Mouse (Mus musculus): ENCODE data around the gene Wbp1l. TPM values are rescaled to one million over a fixed set of nuclear protein-coding genes. Genes with fewer than 3 reads are reported as not detected.
"Not testable (repeated sequence)": the region's sequence is repeated elsewhere in the genome, so short reads cannot be mapped to it uniquely, and the experiment has no call there.

Wbp1l gene
- 50.6 and 52.9 TPM in 2 replicates for polyA plus RNA-seq (2011; ENCODE audit: insufficient read length, low read depth, missing spikeins)

GRCm38 (mm10) chr19:46598720-46599252 is at the start of gene Wbp1l:
TSS of gene Wbp1l (plus strand) at chr19:46599084.
- TF ChIP-seq CTCF (IDR thresholded peaks at IDR 0.05; ENCODE audit: borderline replicate concordance, insufficient read depth, low read length) (no peak), POLR2A (IDR thresholded peaks at IDR 0.05; ENCODE audit: low read depth, low read length) (peak; percentile 83)
- Histone ChIP-seq H3K27ac (ENCODE audit: insufficient read depth, low read length) (peak within 1 kb of the TSS; percentile 0; the same call in 1 of the 2 replicates), H3K4me1 (ENCODE audit: control insufficient read depth, insufficient read depth, low read length) (no peaks in the 10 kb centered on the region), H3K4me3 (ENCODE audit: insufficient read depth, low read length) (peak within 1 kb of the TSS; percentile 87)

GRCm38 (mm10) chr19:46550385-46550784 is 48.5 kb upstream of the Wbp1l start:
- TF ChIP-seq CTCF (IDR thresholded peaks at IDR 0.05; ENCODE audit: borderline replicate concordance, insufficient read depth, low read length) (no peak), POLR2A (IDR thresholded peaks at IDR 0.05; ENCODE audit: low read depth, low read length) (no peak)
- Histone ChIP-seq H3K4me3 (ENCODE audit: insufficient read depth, low read length) (no peak overlapping the region), H3K4me1 (ENCODE audit: control insufficient read depth, insufficient read depth, low read length) (no peaks in the 10 kb centered on the region), H3K27ac (ENCODE audit: insufficient read depth, low read length) (no peak overlapping the region)

GRCm38 (mm10) chr19:46552496-46552895 is 46.4 kb upstream of the Wbp1l start:
- TF ChIP-seq CTCF (IDR thresholded peaks at IDR 0.05; ENCODE audit: borderline replicate concordance, insufficient read depth, low read length) = no peak
- TF ChIP-seq POLR2A (IDR thresholded peaks at IDR 0.05; ENCODE audit: low read depth, low read length) = no peak
- Histone ChIP-seq H3K4me1 (ENCODE audit: control insufficient read depth, insufficient read depth, low read length) (no peaks in the 10 kb centered on the region), H3K27ac (ENCODE audit: insufficient read depth, low read length) (no peak overlapping the region), H3K4me3 (ENCODE audit: insufficient read depth, low read length) (no peak overlapping the region)

- Histone ChIP-seq H3K4me1 (ENCODE audit: control insufficient read depth, insufficient read depth, low read length) (no peaks in the 10 kb centered on the region), H3K27ac (ENCODE audit: insufficient read depth, low read length) (no peak overlapping the region), H3K4me3 (ENCODE audit: insufficient read depth, low read length) (no peak overlapping the region)
- TF ChIP-seq CTCF (IDR thresholded peaks at IDR 0.05; ENCODE audit: borderline replicate concordance, insufficient read depth, low read length) (no peak), POLR2A (IDR thresholded peaks at IDR 0.05; ENCODE audit: low read depth, low read length) (no peak)
Measured at GRCm38 (mm10) chr19:46553541-46553955, 45.3 kb upstream of the Wbp1l start.

GRCm38 (mm10) chr19:46558009-46558408 is 40.9 kb upstream of the Wbp1l start:
- Histone ChIP-seq H3K27ac (ENCODE audit: insufficient read depth, low read length) (no peak overlapping the region), H3K4me3 (ENCODE audit: insufficient read depth, low read length) (no peak overlapping the region), H3K4me1 (ENCODE audit: control insufficient read depth, insufficient read depth, low read length) (no peaks in the 10 kb centered on the region)
- TF ChIP-seq CTCF (IDR thresholded peaks at IDR 0.05; ENCODE audit: borderline replicate concordance, insufficient read depth, low read length) = no peak
- TF ChIP-seq POLR2A (IDR thresholded peaks at IDR 0.05; ENCODE audit: low read depth, low read length) = no peak

DNA sequence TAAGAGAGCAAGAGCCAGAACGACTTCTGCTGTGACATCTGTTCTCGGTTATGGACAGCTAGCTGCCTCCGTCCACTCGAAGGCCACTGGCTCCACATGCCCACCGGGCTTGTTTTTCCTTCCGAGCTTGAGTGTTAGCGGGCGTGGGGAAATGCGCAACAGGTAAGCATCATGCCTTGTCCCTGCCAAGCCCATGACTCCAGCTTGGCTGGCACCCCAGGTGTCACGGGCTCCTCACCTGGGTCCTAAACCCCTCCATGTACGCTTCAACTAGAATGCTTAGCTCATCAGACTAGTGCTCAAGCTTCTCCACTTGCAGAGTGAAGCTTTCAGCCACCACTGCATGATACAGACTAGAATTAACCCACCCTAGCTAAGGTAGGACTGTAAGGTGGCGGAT is 40.3 kb upstream of the Wbp1l start:
- H3K27ac ChIP-seq (ENCODE audit: insufficient read depth, low read length) = no peak overlapping the region
- H3K4me3 ChIP-seq (ENCODE audit: insufficient read depth, low read length) = no peak overlapping the region
- TF ChIP-seq POLR2A (IDR thresholded peaks at IDR 0.05; ENCODE audit: low read depth, low read length) (no peak), CTCF (IDR thresholded peaks at IDR 0.05; ENCODE audit: borderline replicate concordance, insufficient read depth, low read length) (no peak)
- no peaks in the 10 kb centered on the region for H3K4me1 ChIP-seq (ENCODE audit: control insufficient read depth, insufficient read depth, low read length)

GRCm38 (mm10) chr19:46562132-46562531 is 36.8 kb upstream of the Wbp1l start:
- TF ChIP-seq CTCF (IDR thresholded peaks at IDR 0.05; ENCODE audit: borderline replicate concordance, insufficient read depth, low read length) (peak; percentile 53; the same call in 1 of the 2 replicates), POLR2A (IDR thresholded peaks at IDR 0.05; ENCODE audit: low read depth, low read length) (no peak)
- H3K4me3 ChIP-seq (ENCODE audit: insufficient read depth, low read length) = no peak overlapping the region
- peak overlapping the region; percentile 38; the same call in 1 of the 2 replicates for H3K27ac ChIP-seq (ENCODE audit: insufficient read depth, low read length)
- no peaks in the 10 kb centered on the region for H3K4me1 ChIP-seq (ENCODE audit: control insufficient read depth, insufficient read depth, low read length)

- Histone ChIP-seq H3K4me1 (ENCODE audit: control insufficient read depth, insufficient read depth, low read length) (no peaks in the 10 kb centered on the region), H3K4me3 (ENCODE audit: insufficient read depth, low read length) (no peak overlapping the region), H3K27ac (ENCODE audit: insufficient read depth, low read length) (peak overlapping the region; percentile 38; the same call in 1 of the 2 replicates)
- TF ChIP-seq POLR2A (IDR thresholded peaks at IDR 0.05; ENCODE audit: low read depth, low read length) (no peak), CTCF (IDR thresholded peaks at IDR 0.05; ENCODE audit: borderline replicate concordance, insufficient read depth, low read length) (no peak)
Measured at GRCm38 (mm10) chr19:46562581-46563515, 36.0 kb upstream of the Wbp1l start.

GRCm38 (mm10) chr19:46563603-46564002 is 35.3 kb upstream of the Wbp1l start:
- TF ChIP-seq POLR2A (IDR thresholded peaks at IDR 0.05; ENCODE audit: low read depth, low read length) (no peak), CTCF (IDR thresholded peaks at IDR 0.05; ENCODE audit: borderline replicate concordance, insufficient read depth, low read length) (no peak)
- Histone ChIP-seq H3K4me3 (ENCODE audit: insufficient read depth, low read length) (no peak overlapping the region), H3K4me1 (ENCODE audit: control insufficient read depth, insufficient read depth, low read length) (no peaks in the 10 kb centered on the region), H3K27ac (ENCODE audit: insufficient read depth, low read length) (no peak overlapping the region)

DNA sequence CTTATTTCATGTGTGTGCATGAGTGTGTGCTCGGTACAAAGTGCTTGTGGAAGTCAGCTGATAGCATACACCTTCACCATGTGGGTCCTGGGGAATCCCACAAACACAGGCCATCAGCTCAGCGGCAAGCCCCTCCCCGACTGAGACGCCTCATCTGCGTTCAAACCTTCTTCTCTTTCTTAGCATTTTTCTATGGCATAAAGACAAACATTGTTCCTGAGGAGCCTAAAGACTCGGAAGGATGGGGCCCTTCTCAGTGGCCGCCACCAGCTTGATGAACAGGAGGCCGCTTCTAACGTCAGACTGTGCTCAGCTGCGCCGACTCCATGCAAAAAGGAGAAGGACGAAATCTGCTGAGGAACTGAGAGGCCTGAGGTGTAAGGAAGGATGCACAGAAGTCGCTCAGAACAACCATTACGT is 34.8 kb upstream of the Wbp1l start:
- Histone ChIP-seq H3K4me3 (ENCODE audit: insufficient read depth, low read length) (no peak overlapping the region), H3K4me1 (ENCODE audit: control insufficient read depth, insufficient read depth, low read length) (no peaks in the 10 kb centered on the region), H3K27ac (ENCODE audit: insufficient read depth, low read length) (no peak overlapping the region)
- no peak for TF ChIP-seq POLR2A (IDR thresholded peaks at IDR 0.05; ENCODE audit: low read depth, low read length)
- TF ChIP-seq CTCF (IDR thresholded peaks at IDR 0.05; ENCODE audit: borderline replicate concordance, insufficient read depth, low read length) = no peak

GRCm38 (mm10) chr19:46571211-46571877 is 27.5 kb upstream of the Wbp1l start:
- H3K4me3 ChIP-seq (ENCODE audit: insufficient read depth, low read length) = peak overlapping the region; percentile 92; the same call in 1 of the 2 replicates
- not testable (repeated sequence) for H3K27ac ChIP-seq (ENCODE audit: insufficient read depth, low read length); H3K4me1 ChIP-seq (ENCODE audit: control insufficient read depth, insufficient read depth, low read length)

All from embryonic fibroblast, embryonic 13.5 days (primary cell).